Mouse (Mus musculus) spleen, adult 2 months (tissue): Measurements from ENCODE around the gene Gsdme. TPM values are rescaled to one million over a fixed set of nuclear protein-coding genes. Genes with fewer than 3 reads are reported as not detected.

Experiments
- DNase-seq, 2 experiments: peaks; one replicate each; pipeline versions ENCODE4 v3.0.0 to v3.0.0-alpha.2; 2012 to 2021; ENCODE audit warnings: low spot score in 2 of 2, low read depth in 1 of 2
- H3K27ac ChIP-seq: fragments of 200-500 bp; 2 replicates; pipeline ENCODE4 v1.5.1; 2012; ENCODE audit warnings: low read length, inconsistent platforms; ENCODE audit not compliant: insufficient read depth
- H3K27me3 ChIP-seq: fragments of 200-500 bp; 2 replicates; pipeline ENCODE4 v1.6.1; 2012; ENCODE audit warnings: mild to moderate bottlenecking, moderate library complexity, low read length, inconsistent platforms; ENCODE audit not compliant: control insufficient read depth, insufficient read depth
- H3K36me3 ChIP-seq: fragments of 200-500 bp; 2 replicates; pipeline ENCODE4 v1.6.1; 2012; ENCODE audit warnings: mild to moderate bottlenecking, low read length, inconsistent platforms; ENCODE audit not compliant: control insufficient read depth, insufficient read depth
- H3K4me1 ChIP-seq: fragments of 200-500 bp; 2 replicates; pipeline ENCODE4 v1.6.1; 2011; ENCODE audit warnings: inconsistent platforms; ENCODE audit not compliant: control insufficient read depth, insufficient read depth, insufficient read length
- H3K4me3 ChIP-seq: fragments of 200-500 bp; 2 replicates; pipeline ENCODE4 v1.5.1; 2011; ENCODE audit warnings: mild to moderate bottlenecking, inconsistent platforms; ENCODE audit not compliant: insufficient read depth, insufficient read length; ENCODE audit errors: extremely low read depth
- CTCF ChIP-seq: fragments of 200-500 bp; IDR thresholded peaks from 2 replicates; pipeline ENCODE4 v1.5.1; 2011; ENCODE audit warnings: mild to moderate bottlenecking, inconsistent platforms; ENCODE audit not compliant: insufficient read depth, insufficient read length, insufficient replicate concordance; ENCODE audit errors: extremely low read depth
- POLR2A ChIP-seq: fragments of 200-500 bp; IDR thresholded peaks from 2 replicates; pipeline ENCODE4 v1.6.1; 2011; ENCODE audit warnings: low read depth, low read length, inconsistent platforms
- WGBS: fragments of 180-500 bp; shearing (Covaris S2); methylation state at CpG from one replicate; pipeline ENCODE4 v1.1.7; 2018; 5-methylcytosine and 5-hydroxymethylcytosine counted together
- polyA plus RNA-seq: library from polyadenylated mRNA; depleted of rRNA; stranded (reverse); fragments of >200 nt; gene quantifications from 2 replicates; pipeline ENCODE4 v1.2.3, GENCODE M21; 2012

Gsdme gene
- polyA plus RNA-seq, 1 experiment, result 0.84 TPM

DNA sequence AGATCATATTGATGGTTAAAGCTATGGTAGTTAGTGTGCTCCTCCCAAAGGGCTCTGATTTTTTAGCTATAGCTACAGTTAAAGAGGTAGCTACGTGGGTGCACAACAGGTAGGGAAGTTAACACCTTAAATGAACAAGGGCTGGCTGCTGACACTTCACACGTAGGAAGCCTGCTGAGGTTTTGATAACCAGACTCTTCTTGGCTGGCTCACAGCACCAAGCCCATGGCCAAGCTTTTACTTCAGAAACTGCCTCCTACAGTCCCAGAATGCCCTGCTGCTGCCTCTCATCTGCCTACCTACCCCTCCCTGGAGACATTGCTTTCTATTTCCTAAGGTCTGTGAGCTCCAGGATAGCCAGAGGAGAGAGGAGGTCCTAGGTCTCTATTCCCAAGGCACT, 25.7 kb downstream of the Gsdme start:
- Histone ChIP-seq H3K27ac (no peak overlapping the region), H3K4me3 (no peak overlapping the region), H3K4me1 (no peaks in the 10 kb centered on the region), H3K27me3 (no peaks in the 10 kb centered on the region), H3K36me3 (no peaks in the 10 kb centered on the region)
- no peak for DNase-seq
- TF ChIP-seq POLR2A, result no peak
- TF ChIP-seq CTCF, result no peak
- 74% methylated on average over 2 of the region's 2 CpGs for WGBS

DNA sequence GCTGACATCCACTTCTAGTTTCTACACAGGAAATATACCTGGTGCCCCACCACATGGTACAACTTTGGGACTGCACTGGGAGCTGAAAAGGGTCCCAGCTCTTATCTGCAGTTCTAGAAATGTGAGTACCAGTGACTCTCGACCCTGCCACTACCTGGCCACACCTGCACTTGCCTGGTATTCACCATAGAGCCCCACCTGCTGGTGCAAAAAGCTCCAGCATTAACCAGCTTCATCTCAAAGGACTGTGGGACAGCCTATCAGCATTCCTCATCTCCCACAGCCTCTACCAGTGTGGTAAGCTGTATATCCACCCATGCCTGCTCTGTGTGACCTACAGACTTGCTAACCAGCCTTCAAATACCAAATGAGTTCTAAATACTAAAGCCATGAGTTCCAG, 30.7 kb downstream of the Gsdme start:
- no peak for TF ChIP-seq CTCF
- no peak for TF ChIP-seq POLR2A
- WGBS, result 56% methylated on average over 1 of the region's 1 CpGs
- Histone ChIP-seq H3K4me3 (no peak overlapping the region), H3K36me3 (no peaks in the 10 kb centered on the region), H3K27ac (no peak overlapping the region), H3K27me3 (no peaks in the 10 kb centered on the region), H3K4me1 (no peaks in the 10 kb centered on the region)
- DNase-seq, result no peak

GRCm38 (mm10) chr6:50231288-50231687, 32.4 kb downstream of the Gsdme start:
- Histone ChIP-seq H3K27ac (no peak overlapping the region), H3K36me3 (no peaks in the 10 kb centered on the region), H3K27me3 (no peaks in the 10 kb centered on the region), H3K4me1 (no peaks in the 10 kb centered on the region), H3K4me3 (no peak overlapping the region)
- 91% methylated on average over 5 of the region's 5 CpGs for WGBS
- TF ChIP-seq CTCF (no peak), POLR2A (no peak)
- DNase-seq, result no peak

GRCm38 (mm10) chr6:50228180-50228579, 35.5 kb downstream of the Gsdme start:
- Histone ChIP-seq H3K27me3 (no peaks in the 10 kb centered on the region), H3K4me3 (no peak overlapping the region), H3K36me3 (no peaks in the 10 kb centered on the region), H3K27ac (no peak overlapping the region), H3K4me1 (no peaks in the 10 kb centered on the region)
- WGBS, result 75% methylated on average over 5 of the region's 5 CpGs
- DNase-seq, result no peak
- TF ChIP-seq CTCF (no peak), POLR2A (no peak)

GRCm38 (mm10) chr6:50225232-50225631, 38.4 kb downstream of the Gsdme start:
- H3K4me1 ChIP-seq, result no peaks in the 10 kb centered on the region
- H3K27me3 ChIP-seq, result no peaks in the 10 kb centered on the region
- 77% methylated on average over 5 of the region's 5 CpGs for WGBS
- TF ChIP-seq CTCF, result no peak
- no peak for TF ChIP-seq POLR2A
- no peak overlapping the region for H3K27ac ChIP-seq
- DNase-seq, result no peak
- H3K36me3 ChIP-seq, result no peaks in the 10 kb centered on the region
- H3K4me3 ChIP-seq, result no peak overlapping the region

- no peak overlapping the region for H3K4me3 ChIP-seq
- no peaks in the 10 kb centered on the region for H3K4me1 ChIP-seq
- no peak overlapping the region for H3K27ac ChIP-seq
- DNase-seq, result no peak
- TF ChIP-seq POLR2A (no peak), CTCF (no peak)
- no peaks in the 10 kb centered on the region for H3K36me3 ChIP-seq
- WGBS, result 92% methylated on average over 4 of the region's 4 CpGs
- H3K27me3 ChIP-seq, result no peaks in the 10 kb centered on the region
Observed at GRCm38 (mm10) chr6:50223606-50224005, 40.1 kb downstream of the Gsdme start.

DNA sequence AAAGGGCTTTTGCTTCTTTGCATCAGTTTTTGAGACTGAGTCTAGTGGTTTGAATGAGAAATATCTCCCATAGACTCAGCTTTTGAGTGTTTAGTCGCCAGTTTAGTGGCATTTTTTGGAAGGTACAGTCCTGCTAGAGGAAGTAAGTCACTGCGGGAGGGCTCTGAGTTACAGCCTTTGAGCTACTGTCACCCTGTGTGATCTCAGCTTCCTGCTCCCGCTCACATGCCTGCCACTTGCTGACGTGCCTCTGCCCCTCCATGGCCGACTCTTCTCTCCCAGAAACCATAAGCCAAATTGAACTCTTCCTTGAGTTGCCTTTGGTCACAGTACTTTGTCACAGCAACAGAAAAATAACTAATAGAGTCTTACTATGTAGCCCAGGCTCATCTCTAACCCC, 40.7 kb downstream of the Gsdme start:
- TF ChIP-seq CTCF (no peak), POLR2A (no peak)
- WGBS, result 21% methylated on average over 5 of the region's 5 CpGs
- no peaks in the 10 kb centered on the region for H3K27me3 ChIP-seq
- no peak overlapping the region for H3K27ac ChIP-seq
- no peak overlapping the region for H3K4me3 ChIP-seq
- no peaks in the 10 kb centered on the region for H3K36me3 ChIP-seq
- DNase-seq, result no peak
- H3K4me1 ChIP-seq, result no peaks in the 10 kb centered on the region

- TF ChIP-seq CTCF, result no peak
- TF ChIP-seq POLR2A, result no peak
- H3K36me3 ChIP-seq, result no peaks in the 10 kb centered on the region
Observed at GRCm38 (mm10) chr6:50222351-50222750, 41.3 kb downstream of the Gsdme start.

More at GRCm38 (mm10) chr6:50222351-50222750, 41.3 kb downstream of the Gsdme start:
- no peak for DNase-seq
- Histone ChIP-seq H3K27ac (no peak overlapping the region), H3K4me3 (no peak overlapping the region), H3K27me3 (no peaks in the 10 kb centered on the region), H3K4me1 (no peaks in the 10 kb centered on the region)
- WGBS, result 90% methylated on average over 5 of the region's 5 CpGs
